Mouse (Mus musculus): Measurements from ENCODE around the gene Tns3. TPM values are rescaled to one million over a fixed set of nuclear protein-coding genes. Genes with fewer than 3 reads are reported as not detected.

Gene Tns3
- total and polyA plus RNA-seq, 2 experiments = 12.8 to 15.3 TPM

GRCm38 (mm10) chr11:8586374-8586773 is 78.0 kb downstream of the Tns3 start:
- H3K4me1 ChIP-seq (ENCODE audit: control insufficient read depth, insufficient read depth, low read length) = no peaks in the 10 kb centered on the region; the same call in 1 of the 2 replicates
- TF ChIP-seq POLR2A (IDR thresholded peaks at IDR 0.05; ENCODE audit: extremely low read depth, insufficient read depth, low read length) = no peak
- TF ChIP-seq CTCF (IDR thresholded peaks at IDR 0.05; ENCODE audit: low read depth, low read length) = no peak
- 83% methylated on average over 2 of the region's 2 CpGs for WGBS

GRCm38 (mm10) chr11:8585686-8586085 is 78.6 kb downstream of the Tns3 start:
- DNase-seq (ENCODE audit: extremely low read depth, low read depth, low spot score) = no peak
- Histone ChIP-seq H3K79me2 (ENCODE audit: control insufficient read depth, insufficient read depth, low read length) (no peaks in the 10 kb centered on the region; the same call in 1 of the 2 replicates), H3K4me3 (ENCODE audit: insufficient read depth, low read depth, low read length) (no peak overlapping the region), H3K27me3 (ENCODE audit: control insufficient read depth, insufficient read depth, low read length) (no peaks in the 10 kb centered on the region), H3K36me3 (ENCODE audit: control insufficient read depth, insufficient read depth, low read length) (no peaks in the 10 kb centered on the region), H3K27ac (replicated peaks; ENCODE audit: insufficient read depth, low read depth, low read length) (no peak overlapping the region), H3K9ac (ENCODE audit: low read depth, low read length) (no peak overlapping the region), H3K4me1 (ENCODE audit: control insufficient read depth, insufficient read depth, low read length) (no peaks in the 10 kb centered on the region; the same call in 1 of the 2 replicates)
- 77% methylated on average over 3 of the region's 3 CpGs for WGBS
- TF ChIP-seq CTCF (IDR thresholded peaks at IDR 0.05; ENCODE audit: low read depth, low read length) (no peak), POLR2A (IDR thresholded peaks at IDR 0.05; ENCODE audit: extremely low read depth, insufficient read depth, low read length) (no peak)

More at GRCm38 (mm10) chr11:8586374-8586773, 78.0 kb downstream of the Tns3 start:
- H3K9ac ChIP-seq (ENCODE audit: low read depth, low read length) = no peak overlapping the region
- H3K27me3 ChIP-seq (ENCODE audit: control insufficient read depth, insufficient read depth, low read length) = no peaks in the 10 kb centered on the region
- no peaks in the 10 kb centered on the region; the same call in 1 of the 2 replicates for H3K79me2 ChIP-seq (ENCODE audit: control insufficient read depth, insufficient read depth, low read length)
- no peak overlapping the region for H3K27ac ChIP-seq (replicated peaks; ENCODE audit: insufficient read depth, low read depth, low read length)
- DNase-seq (ENCODE audit: extremely low read depth, low read depth, low spot score) = no peak
- H3K36me3 ChIP-seq (ENCODE audit: control insufficient read depth, insufficient read depth, low read length) = no peaks in the 10 kb centered on the region
- H3K4me3 ChIP-seq (ENCODE audit: insufficient read depth, low read depth, low read length) = no peak overlapping the region

- H3K9ac ChIP-seq (ENCODE audit: low read depth, low read length) = no peak overlapping the region
- H3K79me2 ChIP-seq (ENCODE audit: control insufficient read depth, insufficient read depth, low read length) = no peaks in the 10 kb centered on the region; the same call in 1 of the 2 replicates
- DNase-seq (ENCODE audit: extremely low read depth, low read depth, low spot score) = no peak
- H3K4me1 ChIP-seq (ENCODE audit: control insufficient read depth, insufficient read depth, low read length) = no peaks in the 10 kb centered on the region; the same call in 1 of the 2 replicates
- no peak for TF ChIP-seq CTCF (IDR thresholded peaks at IDR 0.05; ENCODE audit: low read depth, low read length)
- TF ChIP-seq POLR2A (IDR thresholded peaks at IDR 0.05; ENCODE audit: extremely low read depth, insufficient read depth, low read length) = no peak
- H3K27me3 ChIP-seq (ENCODE audit: control insufficient read depth, insufficient read depth, low read length) = no peaks in the 10 kb centered on the region
- no peak overlapping the region for H3K27ac ChIP-seq (replicated peaks; ENCODE audit: insufficient read depth, low read depth, low read length)
- WGBS = 79% methylated on average over 1 of the region's 1 CpGs
- H3K36me3 ChIP-seq (ENCODE audit: control insufficient read depth, insufficient read depth, low read length) = no peaks in the 10 kb centered on the region
- no peak overlapping the region for H3K4me3 ChIP-seq (ENCODE audit: insufficient read depth, low read depth, low read length)
Measured at GRCm38 (mm10) chr11:8584925-8585324, 79.4 kb downstream of the Tns3 start.

GRCm38 (mm10) chr11:8584307-8584706 is 80.0 kb downstream of the Tns3 start:
- Histone ChIP-seq H3K4me1 (ENCODE audit: control insufficient read depth, insufficient read depth, low read length) (no peaks in the 10 kb centered on the region; the same call in 1 of the 2 replicates), H3K27ac (replicated peaks; ENCODE audit: insufficient read depth, low read depth, low read length) (no peak overlapping the region), H3K36me3 (ENCODE audit: control insufficient read depth, insufficient read depth, low read length) (no peaks in the 10 kb centered on the region), H3K4me3 (ENCODE audit: insufficient read depth, low read depth, low read length) (no peak overlapping the region), H3K79me2 (ENCODE audit: control insufficient read depth, insufficient read depth, low read length) (no peaks in the 10 kb centered on the region; the same call in 1 of the 2 replicates), H3K9ac (ENCODE audit: low read depth, low read length) (no peak overlapping the region), H3K27me3 (ENCODE audit: control insufficient read depth, insufficient read depth, low read length) (no peaks in the 10 kb centered on the region)
- no peak for TF ChIP-seq CTCF (IDR thresholded peaks at IDR 0.05; ENCODE audit: low read depth, low read length)
- TF ChIP-seq POLR2A (IDR thresholded peaks at IDR 0.05; ENCODE audit: extremely low read depth, insufficient read depth, low read length) = no peak
- 84% methylated on average over 2 of the region's 2 CpGs for WGBS
- DNase-seq (ENCODE audit: extremely low read depth, low read depth, low spot score) = no peak

- no peak overlapping the region for H3K9ac ChIP-seq (ENCODE audit: low read depth, low read length)
- no peaks in the 10 kb centered on the region for H3K4me1 ChIP-seq (ENCODE audit: control insufficient read depth, insufficient read depth, low read length)
- no peak overlapping the region for H3K4me3 ChIP-seq (ENCODE audit: insufficient read depth, low read depth, low read length)
- H3K27ac ChIP-seq (replicated peaks; ENCODE audit: insufficient read depth, low read depth, low read length) = no peak overlapping the region
- no peak for TF ChIP-seq POLR2A (IDR thresholded peaks at IDR 0.05; ENCODE audit: extremely low read depth, insufficient read depth, low read length)
- no peak for TF ChIP-seq CTCF (IDR thresholded peaks at IDR 0.05; ENCODE audit: low read depth, low read length)
- 86% methylated on average over 3 of the region's 3 CpGs for WGBS
- no peaks in the 10 kb centered on the region for H3K27me3 ChIP-seq (ENCODE audit: control insufficient read depth, insufficient read depth, low read length)
- no peak for DNase-seq (ENCODE audit: extremely low read depth, low read depth, low spot score)
- H3K36me3 ChIP-seq (ENCODE audit: control insufficient read depth, insufficient read depth, low read length) = no peaks in the 10 kb centered on the region
- no peaks in the 10 kb centered on the region for H3K79me2 ChIP-seq (ENCODE audit: control insufficient read depth, insufficient read depth, low read length)
Measured at GRCm38 (mm10) chr11:8583137-8583536, 81.2 kb downstream of the Tns3 start.

- H3K27me3 ChIP-seq (ENCODE audit: control insufficient read depth, insufficient read depth, low read length) = no peaks in the 10 kb centered on the region
- H3K36me3 ChIP-seq (ENCODE audit: control insufficient read depth, insufficient read depth, low read length) = no peaks in the 10 kb centered on the region
- no peak overlapping the region for H3K27ac ChIP-seq (replicated peaks; ENCODE audit: insufficient read depth, low read depth, low read length)
- no peak for TF ChIP-seq CTCF (IDR thresholded peaks at IDR 0.05; ENCODE audit: low read depth, low read length)
- no peak for TF ChIP-seq POLR2A (IDR thresholded peaks at IDR 0.05; ENCODE audit: extremely low read depth, insufficient read depth, low read length)
- H3K4me3 ChIP-seq (ENCODE audit: insufficient read depth, low read depth, low read length) = no peak overlapping the region
- no peak overlapping the region for H3K9ac ChIP-seq (ENCODE audit: low read depth, low read length)
- H3K4me1 ChIP-seq (ENCODE audit: control insufficient read depth, insufficient read depth, low read length) = no peaks in the 10 kb centered on the region
- DNase-seq (ENCODE audit: extremely low read depth, low read depth, low spot score) = no peak
- 85% methylated on average over 10 of the region's 10 CpGs for WGBS
- no peaks in the 10 kb centered on the region for H3K79me2 ChIP-seq (ENCODE audit: control insufficient read depth, insufficient read depth, low read length)
Measured at GRCm38 (mm10) chr11:8582101-8582920, 82.0 kb downstream of the Tns3 start.
